Mouse (Mus musculus): ENCODE results near the gene Plcxd2. TPM values are rescaled to one million over a fixed set of nuclear protein-coding genes. Genes with fewer than 3 reads are reported as not detected.

The Plcxd2 gene
- polyA plus RNA-seq, 2 experiments, result 1.8 to 2.6 TPM

DNA sequence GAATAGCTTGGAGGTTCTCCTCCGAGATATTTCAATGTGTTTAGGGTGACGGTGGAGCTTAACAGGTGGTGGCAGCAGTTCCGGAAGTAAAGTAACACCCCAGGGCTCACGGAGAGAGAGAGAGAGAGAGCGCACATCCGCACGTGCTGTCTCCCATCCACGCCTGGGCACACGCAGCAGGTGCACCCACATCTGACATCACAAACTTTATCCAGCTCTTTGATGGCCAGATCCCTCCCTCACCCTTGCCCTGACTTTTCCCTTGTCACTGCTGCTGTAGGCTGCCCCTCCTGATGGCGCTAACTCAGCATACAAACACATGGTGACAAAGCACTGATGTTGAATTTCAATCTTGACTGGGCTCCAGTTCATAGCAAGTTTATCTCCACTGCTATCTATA lies 3.8 kb downstream of the Plcxd2 start:
- Histone ChIP-seq H3K27me3 (ENCODE audit: control insufficient read depth, insufficient read depth, low read length) (no peaks in the 10 kb centered on the region), H3K4me1 (ENCODE audit: control insufficient read depth, insufficient read depth, low read length) (peaks cover 11% of the 10 kb centered on the region; the same call in 1 of the 2 replicates), H3K4me2 (replicated peaks; ENCODE audit: low read depth, low read length, severe bottlenecking) (no peak overlapping the region), H3K9ac (ENCODE audit: low read depth, low read length, severe bottlenecking) (no peak overlapping the region), H3K36me3 (ENCODE audit: control insufficient read depth, insufficient read depth, low read length) (no peaks in the 10 kb centered on the region), H3K4me3 (replicated peaks; ENCODE audit: low read length) (no peak overlapping the region), H3K9me3 (ENCODE audit: control insufficient read depth, low read length) (no peaks in the 10 kb centered on the region), H3K27ac (replicated peaks; ENCODE audit: low read depth, low read length) (no peak overlapping the region)
- ATAC-seq (ENCODE audit: low FRiP score, low read depth) (no peak), DNase-seq (ENCODE audit: low spot score) (no peak)
- 79% methylated on average over 10 of the region's 10 CpGs for whole genome bisulfite sequencing
- TF ChIP-seq POLR2A (IDR thresholded peaks at IDR 0.05; ENCODE audit: borderline replicate concordance, extremely low read depth, insufficient read depth, insufficient read length), result no peak

DNA sequence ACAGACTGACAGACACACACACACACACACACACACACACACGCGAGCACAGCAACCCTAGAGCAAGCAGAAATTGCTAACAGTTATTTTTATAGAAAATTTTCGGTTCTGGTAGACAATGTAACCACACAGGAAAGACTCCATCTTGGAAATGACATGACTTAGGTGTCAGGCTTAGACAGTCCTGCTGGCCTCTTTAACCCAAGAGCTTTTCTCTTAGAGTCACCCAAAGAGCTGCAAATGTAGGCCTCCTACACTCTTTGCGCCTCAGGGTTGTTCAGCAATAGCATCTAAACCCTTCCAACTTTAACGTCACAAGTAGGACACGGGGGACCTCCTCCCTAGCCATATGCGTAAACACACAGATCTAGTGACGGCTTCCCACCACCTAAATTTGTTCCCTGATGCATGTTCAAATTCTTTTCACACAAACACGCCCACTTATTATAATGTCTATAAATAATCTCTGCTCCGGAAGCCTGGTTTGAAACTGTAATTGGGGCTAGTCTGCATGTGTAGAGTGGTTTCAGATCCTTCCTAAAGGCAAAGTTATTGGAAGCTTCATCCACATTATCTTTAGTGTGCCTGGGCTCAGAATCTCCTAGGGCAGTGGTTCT lies 8.4 kb downstream of the Plcxd2 start:
- no peak for TF ChIP-seq POLR2A (IDR thresholded peaks at IDR 0.05; ENCODE audit: borderline replicate concordance, extremely low read depth, insufficient read depth, insufficient read length)
- ATAC-seq (ENCODE audit: low FRiP score, low read depth), result no peak

DNA sequence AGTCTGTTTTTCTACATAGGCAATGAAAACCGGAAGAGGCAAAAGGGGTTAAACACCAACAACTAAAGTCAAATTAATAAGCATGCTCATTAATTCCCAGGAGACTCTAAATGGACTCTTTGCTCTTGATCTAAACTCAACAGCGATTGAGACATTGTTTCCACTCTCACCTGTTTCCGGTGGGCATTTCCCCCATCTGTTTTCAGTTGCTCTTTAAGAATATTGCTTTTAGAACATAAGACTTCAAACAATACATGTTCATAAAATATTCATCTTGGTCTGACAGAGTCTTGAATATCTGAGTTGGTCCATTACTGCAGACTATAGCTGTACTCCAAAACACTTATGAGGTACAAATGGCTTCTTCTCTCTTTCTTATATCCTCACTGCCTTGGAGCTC lies 9.0 kb downstream of the Plcxd2 start:
- DNase-seq (ENCODE audit: low spot score), result no peak
- no peak overlapping the region for H3K4me2 ChIP-seq (replicated peaks; ENCODE audit: low read depth, low read length, severe bottlenecking)
- H3K27ac ChIP-seq (replicated peaks; ENCODE audit: low read depth, low read length), result no peak overlapping the region
- H3K9ac ChIP-seq (ENCODE audit: low read depth, low read length, severe bottlenecking), result no peak overlapping the region
- H3K4me3 ChIP-seq (replicated peaks; ENCODE audit: low read length), result no peak overlapping the region
- no peaks in the 10 kb centered on the region for H3K9me3 ChIP-seq (ENCODE audit: control insufficient read depth, low read length)
- TF ChIP-seq POLR2A (IDR thresholded peaks at IDR 0.05; ENCODE audit: borderline replicate concordance, extremely low read depth, insufficient read depth, insufficient read length), result no peak
- H3K4me1 ChIP-seq (ENCODE audit: control insufficient read depth, insufficient read depth, low read length), result no peaks in the 10 kb centered on the region
- H3K36me3 ChIP-seq (ENCODE audit: control insufficient read depth, insufficient read depth, low read length), result no peaks in the 10 kb centered on the region
- 51% methylated on average over 3 of the region's 3 CpGs for WGBS
- ATAC-seq (ENCODE audit: low FRiP score, low read depth), result no peak
- no peaks in the 10 kb centered on the region for H3K27me3 ChIP-seq (ENCODE audit: control insufficient read depth, insufficient read depth, low read length)

More for the DNA sequence above, 8.4 kb downstream of the Plcxd2 start:
- no peak for DNase-seq (ENCODE audit: low spot score)
- no peaks in the 10 kb centered on the region for H3K4me1 ChIP-seq (ENCODE audit: control insufficient read depth, insufficient read depth, low read length)
- H3K27ac ChIP-seq (replicated peaks; ENCODE audit: low read depth, low read length), result no peak overlapping the region
- WGBS, result 77% methylated on average over 10 of the region's 10 CpGs
- H3K9me3 ChIP-seq (ENCODE audit: control insufficient read depth, low read length), result no peaks in the 10 kb centered on the region
- no peaks in the 10 kb centered on the region for H3K36me3 ChIP-seq (ENCODE audit: control insufficient read depth, insufficient read depth, low read length)
- no peak overlapping the region for H3K4me3 ChIP-seq (replicated peaks; ENCODE audit: low read length)
- H3K9ac ChIP-seq (ENCODE audit: low read depth, low read length, severe bottlenecking), result no peak overlapping the region
- no peak overlapping the region for H3K4me2 ChIP-seq (replicated peaks; ENCODE audit: low read depth, low read length, severe bottlenecking)
- H3K27me3 ChIP-seq (ENCODE audit: control insufficient read depth, insufficient read depth, low read length), result no peaks in the 10 kb centered on the region

DNA sequence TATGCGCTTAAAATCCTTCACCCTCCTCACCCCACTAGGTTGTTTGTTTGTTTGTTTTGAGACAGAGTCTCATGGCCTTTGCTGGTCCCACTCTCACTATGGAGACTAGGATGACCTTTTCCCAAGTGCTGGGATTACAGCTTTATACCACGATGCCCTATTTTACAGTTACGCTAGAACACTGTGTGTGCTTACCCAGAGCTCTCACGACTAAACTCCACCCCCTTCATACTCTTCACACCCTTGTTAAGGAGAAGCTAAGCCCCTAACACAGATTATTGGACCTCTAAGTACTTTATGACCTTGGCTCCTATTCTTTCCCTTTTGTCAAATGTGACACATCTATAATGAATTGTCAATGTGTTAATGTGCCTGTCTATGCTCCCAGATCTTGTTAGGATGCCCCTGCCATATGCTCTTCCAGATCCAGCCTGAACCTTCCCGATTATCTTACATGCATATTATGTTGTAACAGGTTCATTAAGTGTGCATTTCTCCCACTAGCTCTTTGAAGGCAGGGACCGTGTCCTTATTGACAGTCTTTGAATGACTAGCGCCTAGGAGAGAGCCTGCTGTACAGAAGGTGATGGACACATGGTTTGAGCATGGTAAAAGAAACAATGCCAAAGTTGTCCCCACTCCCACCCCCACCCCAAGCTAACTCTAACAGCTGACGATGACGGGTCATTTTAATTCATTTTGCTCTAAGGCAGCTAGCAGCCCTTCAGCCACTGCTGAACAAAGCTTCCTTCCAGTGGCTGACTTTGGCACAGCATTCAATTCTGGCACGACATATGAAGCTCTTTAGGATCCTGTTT lies 10.4 kb downstream of the Plcxd2 start:
- DNase-seq (ENCODE audit: low spot score) (no peak), ATAC-seq (ENCODE audit: low FRiP score, low read depth) (no peak)
- no peak overlapping the region for H3K27ac ChIP-seq (replicated peaks; ENCODE audit: low read depth, low read length)
- no peak overlapping the region for H3K9ac ChIP-seq (ENCODE audit: low read depth, low read length, severe bottlenecking)
- H3K4me2 ChIP-seq (replicated peaks; ENCODE audit: low read depth, low read length, severe bottlenecking), result no peak overlapping the region
- no peaks in the 10 kb centered on the region for H3K9me3 ChIP-seq (ENCODE audit: control insufficient read depth, low read length)
- H3K36me3 ChIP-seq (ENCODE audit: control insufficient read depth, insufficient read depth, low read length), result no peaks in the 10 kb centered on the region
- no peaks in the 10 kb centered on the region for H3K4me1 ChIP-seq (ENCODE audit: control insufficient read depth, insufficient read depth, low read length)
- TF ChIP-seq POLR2A (IDR thresholded peaks at IDR 0.05; ENCODE audit: borderline replicate concordance, extremely low read depth, insufficient read depth, insufficient read length), result no peak
- H3K27me3 ChIP-seq (ENCODE audit: control insufficient read depth, insufficient read depth, low read length), result no peaks in the 10 kb centered on the region
- WGBS, result 70% methylated on average over 10 of the region's 10 CpGs
- H3K4me3 ChIP-seq (replicated peaks; ENCODE audit: low read length), result no peak overlapping the region

DNA sequence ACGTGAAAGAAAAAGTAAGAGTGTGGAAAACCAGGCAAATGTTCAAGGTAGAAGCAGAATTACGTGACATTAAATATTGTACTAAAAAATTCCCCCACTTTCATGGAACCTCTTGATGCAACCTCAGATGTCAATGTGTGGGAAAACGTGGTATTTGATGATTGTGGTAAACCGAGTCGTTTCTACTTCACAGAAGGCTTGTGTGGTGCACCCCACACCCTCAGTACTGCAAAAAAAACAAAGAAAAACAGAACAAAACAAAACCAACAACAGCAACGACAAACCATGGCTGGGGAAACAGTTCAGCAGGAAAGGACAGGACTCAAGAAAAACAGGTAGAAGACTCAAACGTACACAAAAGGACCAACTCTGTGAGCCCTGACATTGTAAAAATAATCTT lies 11.8 kb downstream of the Plcxd2 start:
- DNase-seq (ENCODE audit: low spot score), result no peak
- H3K9me3 ChIP-seq (ENCODE audit: control insufficient read depth, low read length), result no peaks in the 10 kb centered on the region
- H3K4me3 ChIP-seq (replicated peaks; ENCODE audit: low read length), result no peak overlapping the region
- H3K27ac ChIP-seq (replicated peaks; ENCODE audit: low read depth, low read length), result no peak overlapping the region
- H3K4me1 ChIP-seq (ENCODE audit: control insufficient read depth, insufficient read depth, low read length), result no peaks in the 10 kb centered on the region
- no peaks in the 10 kb centered on the region for H3K36me3 ChIP-seq (ENCODE audit: control insufficient read depth, insufficient read depth, low read length)
- WGBS, result 75% methylated on average over 7 of the region's 7 CpGs
- no peak overlapping the region for H3K9ac ChIP-seq (ENCODE audit: low read depth, low read length, severe bottlenecking)
- TF ChIP-seq POLR2A (IDR thresholded peaks at IDR 0.05; ENCODE audit: borderline replicate concordance, extremely low read depth, insufficient read depth, insufficient read length), result no peak
- no peaks in the 10 kb centered on the region for H3K27me3 ChIP-seq (ENCODE audit: control insufficient read depth, insufficient read depth, low read length)
- no peak overlapping the region for H3K4me2 ChIP-seq (replicated peaks; ENCODE audit: low read depth, low read length, severe bottlenecking)
- no peak for ATAC-seq (ENCODE audit: low FRiP score, low read depth)
